Mouse (Mus musculus) CH12.LX (cell line): Measurements from ENCODE around the gene Mras. TPM values are rescaled to one million over a fixed set of nuclear protein-coding genes. Genes with fewer than 3 reads are reported as not detected.

Source experiments
- DNase-seq: peaks from one replicate; pipeline ENCODE4 v3.0.0-alpha.2; 2013; ENCODE audit errors: extremely low read depth
- H3K27ac ChIP-seq: 2 replicates; pipeline ENCODE4 v1.5.1; 2012; ENCODE audit warnings: low read depth, mild to moderate bottlenecking, control low read depth, moderate library complexity; ENCODE audit not compliant: insufficient read depth
- H3K27me3 ChIP-seq: replicated peaks from 2 replicates; pipeline ENCODE3; 2012; ENCODE audit warnings: inconsistent platforms
- H3K36me3 ChIP-seq, 2 experiments: replicated peaks in 1 of 2; 2 replicates each; pipeline versions ENCODE3 to v1.6.1; 2012; ENCODE audit warnings: inconsistent platforms in 1 of 2, low read length in 1 of 2, mild to moderate bottlenecking in 1 of 2, mixed read lengths in 1 of 2, moderate library complexity in 1 of 2; ENCODE audit not compliant: control insufficient read depth in 1 of 2, insufficient read depth in 1 of 2
- H3K4me1 ChIP-seq, 2 experiments: 2 replicates each; pipeline ENCODE4 v1.6.1; 2012; ENCODE audit warnings: inconsistent platforms in 1 of 2, moderate library complexity in 1 of 2; ENCODE audit not compliant: insufficient read depth in 2 of 2, control insufficient read depth in 1 of 2
- H3K4me2 ChIP-seq: 2 replicates; pipeline ENCODE4 v1.6.1; 2012; ENCODE audit warnings: low read depth, mild to moderate bottlenecking, control low read depth; ENCODE audit not compliant: poor library complexity, insufficient read depth, severe bottlenecking
- H3K4me3 ChIP-seq, 3 experiments: fragments of 150-350 bp in 1 of 3; sonication (generic) in 1 of 3; replicated peaks in 1 of 3; 2 replicates each; pipeline versions ENCODE3 to v1.5.1; 2011 to 2012; ENCODE audit warnings: low read depth in 2 of 3, low read length in 2 of 3, mild to moderate bottlenecking in 2 of 3, moderate library complexity in 2 of 3, control low read depth in 1 of 3, improper control_type of control experiment in 1 of 3, inconsistent platforms in 1 of 3, mixed read lengths in 1 of 3; ENCODE audit not compliant: poor library complexity in 1 of 3
- H3K79me2 ChIP-seq: replicated peaks from 2 replicates; pipeline ENCODE4 v1.6.1; 2012; ENCODE audit warnings: mild to moderate bottlenecking, moderate library complexity; ENCODE audit not compliant: control insufficient read depth, poor library complexity, insufficient read depth, severe bottlenecking; ENCODE audit errors: extremely low read depth
- H3K9ac ChIP-seq: 2 replicates; pipeline ENCODE4 v1.6.1; 2012; ENCODE audit warnings: low read depth, mild to moderate bottlenecking, control low read depth, moderate library complexity; ENCODE audit not compliant: insufficient read depth
- H3K9me3 ChIP-seq: replicated peaks from 2 replicates; pipeline ENCODE3; 2012; ENCODE audit warnings: low read length, inconsistent platforms, mixed read lengths
- BHLHE40 ChIP-seq: IDR thresholded peaks from 2 replicates; pipeline ENCODE4 v1.6.1; 2011; ENCODE audit warnings: mild to moderate bottlenecking, low read depth, low read length, improper control_type of control experiment
- ELF1 ChIP-seq: IDR thresholded peaks from 2 replicates; pipeline ENCODE4 v1.6.1; 2014; ENCODE audit warnings: low read depth, mild to moderate bottlenecking, inconsistent platforms, low read length, improper control_type of control experiment
- GABPA ChIP-seq: IDR thresholded peaks from 2 replicates; pipeline ENCODE4 v1.6.1; 2012; ENCODE audit warnings: low read depth, low read length, improper control_type of control experiment, inconsistent platforms; ENCODE audit not compliant: insufficient replicate concordance
- HCFC1 ChIP-seq: IDR thresholded peaks from 2 replicates; pipeline ENCODE4 v1.6.1; 2012; ENCODE audit warnings: low read depth, mild to moderate bottlenecking, inconsistent platforms, low read length, improper control_type of control experiment
- JUN ChIP-seq: IDR thresholded peaks from 2 replicates; pipeline ENCODE4 v1.6.1; 2011; ENCODE audit warnings: low read depth, mild to moderate bottlenecking, low read length, improper control_type of control experiment, moderate library complexity; ENCODE audit not compliant: insufficient read depth
- KAT2A ChIP-seq: IDR thresholded peaks from 2 replicates; pipeline ENCODE4 v1.6.1; 2012; ENCODE audit warnings: low read length, improper control_type of control experiment, inconsistent platforms; ENCODE audit not compliant: insufficient replicate concordance
- MAFK ChIP-seq: IDR thresholded peaks from 2 replicates; pipeline ENCODE4 v1.6.1; 2011; ENCODE audit warnings: low read length, improper control_type of control experiment; ENCODE audit not compliant: insufficient replicate concordance
- MYC ChIP-seq: IDR thresholded peaks from 2 replicates; pipeline ENCODE4 v1.6.1; 2011; ENCODE audit warnings: low read depth, mild to moderate bottlenecking, improper control_type of control experiment, low read length
- NRF1 ChIP-seq: IDR thresholded peaks from 2 replicates; pipeline ENCODE4 v1.6.1; 2014; ENCODE audit warnings: low read depth, mild to moderate bottlenecking, inconsistent platforms, low read length, improper control_type of control experiment, moderate library complexity
- TBP ChIP-seq: conservative IDR thresholded peaks from 2 replicates; pipeline ENCODE4 v1.6.1; 2011; ENCODE audit warnings: low read depth, low read length, improper control_type of control experiment
- USF1 ChIP-seq: IDR thresholded peaks from 2 replicates; pipeline ENCODE4 v1.6.1; 2014; ENCODE audit warnings: low read depth, mild to moderate bottlenecking, inconsistent platforms, low read length, improper control_type of control experiment
- USF2 ChIP-seq: conservative IDR thresholded peaks from 2 replicates; pipeline ENCODE4 v1.6.1; 2011; ENCODE audit warnings: low read depth, low read length, improper control_type of control experiment
- dilution Hi-C: fragments of 300-500 bp; cut with MboI; formaldehyde crosslinking; loops from 2 replicates; pipeline ENCODE4 v1.14.3; 2020; ENCODE audit warnings: low sequenced_read_pairs; ENCODE audit not compliant: extremely low pct_unique_long_range_greater_than_20kb, extremely low pct_ligation_motif_present
- in situ Hi-C: fragments of 300-500 bp; cut with MboI; formaldehyde crosslinking; loops from 3 replicates; pipeline ENCODE4 v1.14.3; 2019; ENCODE audit warnings: low sequenced_read_pairs, low pct_ligation_motif_present, low pct_unique_long_range_greater_than_20kb, mixed read lengths
- polyA plus RNA-seq: library from polyadenylated mRNA; unstranded; fragments of >175 nt; gene quantifications from 2 replicates; pipeline ENCODE4 v1.2.1, GENCODE M21; 2012; ENCODE audit warnings: low read depth; ENCODE audit not compliant: insufficient read length
- total RNA-seq, 2 experiments: library from RNA; depleted of rRNA; stranded (reverse); fragments of 300-350 nt in 1 of 2; fragments of >200 nt in 1 of 2; gene quantifications; 2 replicates each; pipeline ENCODE4 v1.2.3; 2012 to 2014

The Mras gene
- total and polyA plus RNA-seq, 3 experiments = 0.21 TPM; not detected in 2

GRCm38 (mm10) chr9:99430806-99431205, 6.4 kb downstream of the Mras start:
- H3K36me3 ChIP-seq = no peaks in the 10 kb centered on the region
- H3K9me3 ChIP-seq = no peaks in the 10 kb centered on the region
- in situ Hi-C loops = no loop called here
- no peaks in the 10 kb centered on the region for H3K79me2 ChIP-seq
- H3K27ac ChIP-seq = no peak overlapping the region
- DNase-seq = no peak
- H3K4me2 ChIP-seq = no peak overlapping the region
- dilution Hi-C loops = no loop called here
- H3K9ac ChIP-seq = no peak overlapping the region
- H3K4me1 ChIP-seq = no peaks in the 10 kb centered on the region
- H3K27me3 ChIP-seq = peaks cover 12% of the 10 kb centered on the region
- no peak for TF ChIP-seq ELF1
- TF ChIP-seq USF2 = 0 out of 2 replicates have a peak, but pooled peaks have one; percentile 7
- no peak for TF ChIP-seq HCFC1
- TF ChIP-seq USF1 = 0 out of 2 replicates have a peak, but pooled peaks have one; percentile 3
- no peak overlapping the region for H3K4me3 ChIP-seq

- no peaks in the 10 kb centered on the region for H3K9me3 ChIP-seq
- H3K27ac ChIP-seq = no peak overlapping the region
- dilution Hi-C loops (no loop called here), in situ Hi-C loops (no loop called here)
- no peak overlapping the region for H3K9ac ChIP-seq
- no peak overlapping the region for H3K4me2 ChIP-seq
- H3K36me3 ChIP-seq = no peaks in the 10 kb centered on the region
- DNase-seq = no peak
- TF ChIP-seq MYC (no peak), NRF1 (no peak), KAT2A (no peak), BHLHE40 (no peak), JUN (no peak), TBP (no peak), MAFK (no peak)
- TF ChIP-seq, all 38 proteins: peak for 0
- Histone ChIP-seq H3K27me3 (peaks cover 4% of the 10 kb centered on the region), H3K79me2 (no peaks in the 10 kb centered on the region), H3K4me1 (no peaks in the 10 kb centered on the region), H3K4me3 (no peak overlapping the region)
These were observed 7.3 kb downstream of the Mras start for GRCm38 (mm10) chr9:99429845-99430244.

- Histone ChIP-seq H3K9ac (no peak overlapping the region), H3K9me3 (no peaks in the 10 kb centered on the region), H3K27me3 (no peaks in the 10 kb centered on the region)
- TF ChIP-seq GABPA = no peak
- TF ChIP-seq, all 38 proteins: peak for 0
- H3K4me3 ChIP-seq = no peak overlapping the region
- DNase-seq = no peak
- dilution Hi-C loops (no loop called here), in situ Hi-C loops (no loop called here)
- no peaks in the 10 kb centered on the region for H3K36me3 ChIP-seq
- no peak overlapping the region for H3K4me2 ChIP-seq
- H3K79me2 ChIP-seq = no peaks in the 10 kb centered on the region
- H3K27ac ChIP-seq = no peak overlapping the region
- peaks cover 0 to 7% of the 10 kb centered on the region in 2 experiments; a peak in 2 of 4 replicates for H3K4me1 ChIP-seq
These were observed 8.4 kb downstream of the Mras start for GRCm38 (mm10) chr9:99428601-99429331.
